Mouse (Mus musculus): ENCODE measurements at regions not wholly inside any gene's neighbourhood (a gene's known extent, or its start where the extent isn't known, plus 50 kb on each side); places are given as distances from the start of the nearest gene placed in this dataset.
A peak's percentile ranks its signal among the peaks of the same experiment; 100 is the strongest.

DNA sequence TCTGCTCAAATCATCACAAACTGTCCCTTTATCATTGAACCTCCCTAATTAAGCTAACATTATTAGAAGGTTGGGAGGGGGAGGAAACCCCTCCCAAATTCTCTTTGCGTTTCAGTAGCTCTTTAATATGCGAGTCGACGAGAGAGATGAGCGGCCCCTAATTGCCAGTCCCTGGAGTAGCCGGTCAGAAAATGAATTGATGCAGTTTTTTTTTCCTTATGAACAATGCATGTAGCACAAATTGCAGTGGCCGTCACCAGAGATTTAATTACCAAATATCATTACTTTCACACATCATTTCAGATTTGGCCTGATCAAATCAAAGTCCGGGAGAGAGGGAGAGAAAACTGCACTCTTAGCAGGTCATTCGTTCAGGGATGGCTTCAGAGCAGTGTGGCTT is 61.1 kb upstream of the Top1 start:
- H3K27ac ChIP-seq (ENCODE audit: insufficient read depth, low read depth) = no peak overlapping the region
- DNase-seq (ENCODE audit: extremely low read depth) = no peak
- no peaks in the 10 kb centered on the region for H3K4me1 ChIP-seq (ENCODE audit: control insufficient read depth in 1 of 2, insufficient read depth in 2 of 2)
- no peak overlapping the region for H3K9ac ChIP-seq (ENCODE audit: insufficient read depth, low read depth)
- peaks cover 5% of the 10 kb centered on the region for H3K9me3 ChIP-seq (replicated peaks; ENCODE audit: low read length)
- no peaks in the 10 kb centered on the region for H3K36me3 ChIP-seq (replicated peaks in 1 of 2; ENCODE audit: control insufficient read depth in 1 of 2, insufficient read depth in 1 of 2, low read length in 1 of 2)
- dilution Hi-C loops (cut with MboI; ENCODE audit: extremely low pct_ligation_motif_present, extremely low pct_unique_long_range_greater_than_20kb, low sequenced_read_pairs) = no loop called here
- H3K4me3 ChIP-seq (replicated peaks in 1 of 3; ENCODE audit: low read depth in 2 of 3, low read length in 2 of 3, poor library complexity in 1 of 3) = no peak overlapping the region
- in situ Hi-C loops (cut with MboI; ENCODE audit: low pct_ligation_motif_present, low pct_unique_long_range_greater_than_20kb, low sequenced_read_pairs) = loop anchor here (25.0 kb wide), 2 partner anchors 372 to 1522 kb away; no protein-coding TSS in a partner anchor
- TF ChIP-seq MXI1 (IDR thresholded peaks at IDR 0.05; ENCODE audit: low read depth, low read length) (no peak), POLR2AphosphoS2 (IDR thresholded peaks at IDR 0.05; ENCODE audit: low read depth, low read length) (no peak), IRF4 (IDR thresholded peaks at IDR 0.05; ENCODE audit: low read depth, low read length) (no peak), RAD21 (IDR thresholded peaks at IDR 0.05; ENCODE audit: low read depth, low read length) (no peak), SMC3 (IDR thresholded peaks at IDR 0.05; ENCODE audit: low read depth, low read length) (no peak), USF2 (conservative IDR thresholded peaks at IDR 0.05; ENCODE audit: low read depth, low read length) (no peak), ZC3H11A (IDR thresholded peaks at IDR 0.05; ENCODE audit: low read depth, low read length) (no peak)
- peaks cover 63% of the 10 kb centered on the region for H3K27me3 ChIP-seq (replicated peaks)
- H3K4me2 ChIP-seq (ENCODE audit: insufficient read depth, low read depth, poor library complexity, severe bottlenecking) = no peak overlapping the region
- H3K79me2 ChIP-seq (replicated peaks; ENCODE audit: control insufficient read depth, extremely low read depth, insufficient read depth, poor library complexity, severe bottlenecking) = no peaks in the 10 kb centered on the region

DNA sequence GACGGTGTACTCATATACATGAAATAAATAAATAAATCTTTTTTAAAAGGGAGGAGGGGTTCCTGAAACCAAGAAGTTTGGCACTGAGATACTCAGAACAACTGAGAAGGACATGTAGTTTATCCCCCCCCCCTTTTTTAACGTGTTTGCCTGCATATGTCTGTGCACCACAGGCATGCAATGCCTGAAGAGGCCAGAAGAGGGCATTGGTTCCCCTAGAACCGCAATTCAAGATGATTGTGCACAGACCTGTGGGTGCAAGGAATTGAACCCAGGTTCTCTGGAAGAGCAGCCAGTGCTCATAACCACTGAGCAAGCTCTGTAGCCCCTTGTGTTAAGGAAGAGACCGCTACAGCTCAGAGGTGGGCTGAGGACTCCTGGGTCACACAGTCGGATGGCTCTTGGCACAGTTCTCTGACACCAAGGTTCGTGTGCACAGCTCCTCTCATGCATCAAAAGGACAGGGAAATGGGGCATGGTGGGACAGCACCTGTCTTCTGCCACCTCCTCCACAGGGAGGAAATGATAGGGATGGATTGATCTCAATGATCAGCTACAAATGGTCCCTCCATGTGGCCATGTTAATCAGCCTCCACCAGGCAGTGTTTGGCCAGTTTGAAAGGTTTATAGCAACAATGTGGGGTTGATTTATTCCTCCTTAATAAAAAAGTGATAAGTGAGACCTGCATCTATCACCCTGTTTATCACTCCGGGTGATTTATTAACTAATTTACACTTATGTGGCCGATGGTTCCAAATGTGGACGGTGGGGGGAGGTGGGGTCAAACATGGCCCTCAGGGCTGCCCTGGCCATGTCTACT is 58.5 kb upstream of the Top1 start:
- H3K4me2 ChIP-seq (ENCODE audit: insufficient read depth, low read depth, poor library complexity, severe bottlenecking) = no peak overlapping the region
- H3K9me3 ChIP-seq (replicated peaks; ENCODE audit: low read length) = peaks cover 5% of the 10 kb centered on the region
- no peaks in the 10 kb centered on the region for H3K79me2 ChIP-seq (replicated peaks; ENCODE audit: control insufficient read depth, extremely low read depth, insufficient read depth, poor library complexity, severe bottlenecking)
- peak in 1 of 2 experiments; percentile 38; a peak in 3 of 4 replicates for TF ChIP-seq CTCF (conservative IDR thresholded peaks at IDR 0.05 in 1 of 2, IDR thresholded peaks at IDR 0.05 in 1 of 2; ENCODE audit: low read depth in 2 of 2, low read length in 2 of 2)
- TF ChIP-seq NELFE (IDR thresholded peaks at IDR 0.05; ENCODE audit: low read depth, low read length) = no peak
- TF ChIP-seq BHLHE40 (IDR thresholded peaks at IDR 0.05; ENCODE audit: low read depth, low read length) = no peak
- H3K4me3 ChIP-seq (replicated peaks in 1 of 3; ENCODE audit: low read depth in 2 of 3, low read length in 2 of 3, poor library complexity in 1 of 3) = no peak overlapping the region
- H3K4me1 ChIP-seq (ENCODE audit: control insufficient read depth in 1 of 2, insufficient read depth in 2 of 2) = no peaks in the 10 kb centered on the region
- no peak for DNase-seq (ENCODE audit: extremely low read depth)
- dilution Hi-C loops (cut with MboI; ENCODE audit: extremely low pct_ligation_motif_present, extremely low pct_unique_long_range_greater_than_20kb, low sequenced_read_pairs) (no loop called here), in situ Hi-C loops (cut with MboI; ENCODE audit: low pct_ligation_motif_present, low pct_unique_long_range_greater_than_20kb, low sequenced_read_pairs) (loop anchor here (25.0 kb wide), 2 partner anchors 375 to 1525 kb away; no protein-coding TSS in a partner anchor)
- no peaks in the 10 kb centered on the region for H3K36me3 ChIP-seq (replicated peaks in 1 of 2; ENCODE audit: control insufficient read depth in 1 of 2, insufficient read depth in 1 of 2, low read length in 1 of 2)
- H3K9ac ChIP-seq (ENCODE audit: insufficient read depth, low read depth) = no peak overlapping the region
- no peak overlapping the region for H3K27ac ChIP-seq (ENCODE audit: insufficient read depth, low read depth)
- peaks cover 43% of the 10 kb centered on the region for H3K27me3 ChIP-seq (replicated peaks)

DNA sequence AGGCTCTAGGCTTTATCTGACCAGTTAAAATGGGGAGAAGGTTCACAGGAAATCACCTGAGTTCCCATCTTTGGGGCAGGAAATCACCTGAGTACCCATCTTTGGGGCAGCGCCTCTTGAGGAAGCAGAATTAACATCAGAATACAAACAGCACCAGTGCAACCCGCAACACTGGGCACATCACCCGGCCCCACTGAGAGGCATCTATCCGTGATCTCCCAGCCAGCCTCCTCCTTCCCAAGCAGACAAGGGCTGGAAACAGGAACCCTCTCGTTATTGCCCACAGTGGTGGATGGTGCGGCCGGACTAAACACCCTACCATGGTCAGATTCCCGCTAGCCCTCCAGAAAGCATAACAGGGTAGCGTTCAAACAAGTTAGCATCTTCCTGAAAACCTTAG is 57.3 kb upstream of the Top1 start:
- no peak overlapping the region for H3K9ac ChIP-seq (ENCODE audit: insufficient read depth, low read depth)
- H3K27ac ChIP-seq (ENCODE audit: insufficient read depth, low read depth) = no peak overlapping the region
- DNase-seq (ENCODE audit: extremely low read depth) = no peak
- H3K27me3 ChIP-seq (replicated peaks) = peaks cover 37% of the 10 kb centered on the region
- dilution Hi-C loops (cut with MboI; ENCODE audit: extremely low pct_ligation_motif_present, extremely low pct_unique_long_range_greater_than_20kb, low sequenced_read_pairs) (no loop called here), in situ Hi-C loops (cut with MboI; ENCODE audit: low pct_ligation_motif_present, low pct_unique_long_range_greater_than_20kb, low sequenced_read_pairs) (loop anchor here (25.0 kb wide), 2 partner anchors 376 to 1526 kb away; no protein-coding TSS in a partner anchor)
- no peaks in the 10 kb centered on the region for H3K36me3 ChIP-seq (replicated peaks in 1 of 2; ENCODE audit: control insufficient read depth in 1 of 2, insufficient read depth in 1 of 2, low read length in 1 of 2)
- TF ChIP-seq MYC (IDR thresholded peaks at IDR 0.05; ENCODE audit: low read depth, low read length) (no peak), TBP (conservative IDR thresholded peaks at IDR 0.05; ENCODE audit: low read depth, low read length) (no peak), ZC3H11A (IDR thresholded peaks at IDR 0.05; ENCODE audit: low read depth, low read length) (no peak), SMC3 (IDR thresholded peaks at IDR 0.05; ENCODE audit: low read depth, low read length) (no peak), ZKSCAN1 (IDR thresholded peaks at IDR 0.05; ENCODE audit: borderline replicate concordance, low read depth, low read length) (no peak), PAX5 (IDR thresholded peaks at IDR 0.05; ENCODE audit: low read length) (no peak), SIN3A (IDR thresholded peaks at IDR 0.05; ENCODE audit: low read length) (no peak), GABPA (IDR thresholded peaks at IDR 0.05; ENCODE audit: insufficient replicate concordance, low read depth, low read length) (no peak), MXI1 (IDR thresholded peaks at IDR 0.05; ENCODE audit: low read depth, low read length) (no peak), ZMIZ1 (IDR thresholded peaks at IDR 0.05; ENCODE audit: low read depth, low read length) (no peak), KAT2A (IDR thresholded peaks at IDR 0.05; ENCODE audit: insufficient replicate concordance, low read length) (no peak), MEF2A (IDR thresholded peaks at IDR 0.05; ENCODE audit: borderline replicate concordance, low read depth, low read length) (no peak), RAD21 (IDR thresholded peaks at IDR 0.05; ENCODE audit: low read depth, low read length) (no peak)
- no peak overlapping the region for H3K4me2 ChIP-seq (ENCODE audit: insufficient read depth, low read depth, poor library complexity, severe bottlenecking)
- H3K4me1 ChIP-seq (ENCODE audit: control insufficient read depth in 1 of 2, insufficient read depth in 2 of 2) = no peaks in the 10 kb centered on the region
- H3K79me2 ChIP-seq (replicated peaks; ENCODE audit: control insufficient read depth, extremely low read depth, insufficient read depth, poor library complexity, severe bottlenecking) = no peaks in the 10 kb centered on the region
- H3K4me3 ChIP-seq (replicated peaks in 1 of 3; ENCODE audit: low read depth in 2 of 3, low read length in 2 of 3, poor library complexity in 1 of 3) = no peak overlapping the region
- H3K9me3 ChIP-seq (replicated peaks; ENCODE audit: low read length) = peaks cover 5% of the 10 kb centered on the region

Data from CH12.LX (cell line).